Mouse (Mus musculus): ENCODE results near the gene St6galnac3. TPM values are rescaled to one million over a fixed set of nuclear protein-coding genes. Genes with fewer than 3 reads are reported as not detected.
"Not testable (repeated sequence)": the region's sequence is repeated elsewhere in the genome, so short reads cannot be mapped to it uniquely, and the experiment has no call there.

Gene St6galnac3
- total and polyA plus RNA-seq, 2 experiments from 2014 or later: 6.9 to 16.6 TPM

DNA sequence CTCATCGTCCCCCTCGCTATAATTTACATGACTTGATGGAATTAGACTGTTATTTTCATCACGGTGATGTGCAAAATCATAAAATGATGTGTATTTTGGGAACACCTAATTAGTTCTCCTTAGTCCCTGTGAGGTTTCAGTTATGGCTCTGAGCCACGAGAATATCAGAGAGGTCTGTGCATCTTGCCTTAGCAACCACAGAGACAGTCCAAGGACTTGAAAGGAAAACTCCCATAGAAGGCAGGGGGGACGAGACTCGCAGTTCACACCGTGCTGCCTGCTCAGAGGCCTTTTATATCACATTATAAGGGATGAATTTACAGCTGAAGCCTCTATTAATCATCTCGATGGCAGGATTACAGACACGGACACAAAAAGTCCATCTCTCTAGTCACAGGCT, 327.2 kb downstream of the St6galnac3 start:
- no peak for ATAC-seq
- no peak for TF ChIP-seq CTCF (IDR thresholded peaks at IDR 0.05; ENCODE audit: low read depth)
- Histone ChIP-seq H3K27ac (ENCODE audit: low read depth, low read length) (no peak overlapping the region), H3K4me1 (ENCODE audit: insufficient read depth) (0 out of 2 replicates have a peak, but pooled peaks cover 3% of the 10 kb centered on the region), H3K9me3 (ENCODE audit: low read length) (no peaks in the 10 kb centered on the region), H3K9ac (no peak overlapping the region), H3K36me3 (ENCODE audit: insufficient read depth) (no peaks in the 10 kb centered on the region), H3K4me2 (ENCODE audit: low read depth) (no peak overlapping the region), H3K4me3 (ENCODE audit: low read depth, low read length) (no peak overlapping the region), H3K27me3 (ENCODE audit: insufficient read depth, low read length) (no peaks in the 10 kb centered on the region)
- no peak for DNase-seq
- WGBS: 45% methylated on average over 9 of the region's 9 CpGs

DNA sequence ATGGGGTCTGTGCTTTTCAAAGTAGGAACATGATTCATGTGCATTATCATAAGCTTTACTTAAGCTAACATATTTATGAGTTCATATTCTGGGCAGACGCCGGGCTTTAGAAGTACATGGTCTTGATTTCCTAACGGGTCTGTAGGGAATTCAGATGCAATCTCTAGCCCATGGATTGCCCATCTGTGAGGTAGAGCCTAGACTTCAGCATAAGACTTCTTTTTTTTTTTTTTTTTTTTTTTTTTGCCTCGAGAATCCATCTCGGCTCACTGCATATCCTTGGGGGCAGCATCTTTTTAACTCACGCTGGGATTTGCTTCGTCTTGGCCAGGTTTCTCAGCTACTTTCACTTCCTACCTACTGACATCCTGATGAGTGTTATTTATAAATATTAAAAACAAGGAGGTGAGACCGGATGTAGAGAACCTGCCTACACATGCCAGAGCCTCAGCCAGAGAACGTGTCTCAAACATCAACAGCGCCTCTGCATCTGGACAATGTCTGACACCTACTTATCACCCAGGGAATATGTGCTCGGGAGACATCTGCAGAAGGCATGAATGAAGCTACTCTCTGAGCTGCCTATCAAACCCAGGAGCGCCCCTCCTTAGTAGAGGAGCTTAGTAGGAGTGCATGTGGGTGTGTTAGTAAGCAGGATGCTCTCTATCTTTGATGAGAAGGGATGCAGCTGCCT, 328.5 kb downstream of the St6galnac3 start:
- no peaks in the 10 kb centered on the region for H3K9me3 ChIP-seq (ENCODE audit: low read length)
- no peaks in the 10 kb centered on the region for H3K27me3 ChIP-seq (ENCODE audit: insufficient read depth, low read length)
- no peak for ATAC-seq
- no peak overlapping the region for H3K27ac ChIP-seq (ENCODE audit: low read depth, low read length)
- no peak overlapping the region for H3K4me3 ChIP-seq (ENCODE audit: low read depth, low read length)
- no peak for TF ChIP-seq CTCF (IDR thresholded peaks at IDR 0.05; ENCODE audit: low read depth)
- no peak for DNase-seq
- no peak overlapping the region for H3K9ac ChIP-seq
- H3K4me1 ChIP-seq (ENCODE audit: insufficient read depth): 0 out of 2 replicates have a peak, but pooled peaks cover 3% of the 10 kb centered on the region
- H3K4me2 ChIP-seq (ENCODE audit: low read depth): no peak overlapping the region
- WGBS: 70% methylated on average over 12 of the region's 12 CpGs
- no peaks in the 10 kb centered on the region for H3K36me3 ChIP-seq (ENCODE audit: insufficient read depth)

DNA sequence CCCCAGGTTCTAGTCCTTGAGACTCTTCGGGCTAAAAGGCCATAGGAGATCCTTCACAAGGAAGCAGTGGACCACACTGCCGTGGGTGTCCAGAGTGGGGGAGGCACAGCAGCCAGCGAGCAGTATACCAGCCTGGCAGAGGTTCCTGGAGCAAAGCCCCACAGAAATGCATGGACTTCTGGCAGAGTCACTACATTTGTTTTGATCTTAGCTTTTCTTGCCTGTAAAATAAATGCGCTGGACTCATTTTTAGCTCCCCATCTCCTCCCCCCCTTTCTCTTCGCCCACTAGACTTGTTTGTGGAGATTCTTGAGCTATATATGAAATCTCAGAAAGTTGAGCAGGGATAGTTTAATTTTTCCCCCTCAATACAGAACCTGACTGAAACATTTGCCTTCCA, 329.6 kb downstream of the St6galnac3 start:
- H3K9ac ChIP-seq: no peak overlapping the region
- 83% methylated on average over 5 of the region's 5 CpGs for WGBS
- 0 out of 2 replicates have a peak, but pooled peaks cover 3% of the 10 kb centered on the region for H3K4me1 ChIP-seq (ENCODE audit: insufficient read depth)
- H3K27ac ChIP-seq (ENCODE audit: low read depth, low read length): no peak overlapping the region
- no peak overlapping the region for H3K4me3 ChIP-seq (ENCODE audit: low read depth, low read length)
- H3K9me3 ChIP-seq (ENCODE audit: low read length): no peaks in the 10 kb centered on the region
- TF ChIP-seq CTCF (IDR thresholded peaks at IDR 0.05; ENCODE audit: low read depth): no peak
- ATAC-seq (no peak), DNase-seq (no peak)
- no peaks in the 10 kb centered on the region for H3K36me3 ChIP-seq (ENCODE audit: insufficient read depth)
- H3K4me2 ChIP-seq (ENCODE audit: low read depth): no peak overlapping the region
- no peaks in the 10 kb centered on the region for H3K27me3 ChIP-seq (ENCODE audit: insufficient read depth, low read length)

DNA sequence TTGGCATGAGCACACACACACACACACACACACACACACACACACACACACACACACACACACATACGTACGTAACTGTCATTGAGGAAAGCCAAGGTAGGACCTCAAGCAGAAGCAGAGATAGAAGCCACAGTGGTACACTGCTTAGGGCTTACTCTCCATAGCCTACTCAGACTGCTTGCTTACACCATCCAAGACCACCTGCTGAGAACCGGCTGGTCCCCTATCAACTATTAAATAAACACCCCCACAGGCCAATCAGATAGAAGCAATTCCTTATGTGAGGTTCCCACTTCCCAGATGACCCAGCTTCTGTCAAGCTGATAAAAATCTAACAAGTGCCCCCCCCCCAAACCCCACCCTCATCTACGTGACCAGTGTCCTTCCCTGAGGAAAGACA, 330.2 kb downstream of the St6galnac3 start:
- TF ChIP-seq CTCF (IDR thresholded peaks at IDR 0.05; ENCODE audit: low read depth): no peak
- H3K4me3 ChIP-seq (ENCODE audit: low read depth, low read length): no peak overlapping the region

DNA sequence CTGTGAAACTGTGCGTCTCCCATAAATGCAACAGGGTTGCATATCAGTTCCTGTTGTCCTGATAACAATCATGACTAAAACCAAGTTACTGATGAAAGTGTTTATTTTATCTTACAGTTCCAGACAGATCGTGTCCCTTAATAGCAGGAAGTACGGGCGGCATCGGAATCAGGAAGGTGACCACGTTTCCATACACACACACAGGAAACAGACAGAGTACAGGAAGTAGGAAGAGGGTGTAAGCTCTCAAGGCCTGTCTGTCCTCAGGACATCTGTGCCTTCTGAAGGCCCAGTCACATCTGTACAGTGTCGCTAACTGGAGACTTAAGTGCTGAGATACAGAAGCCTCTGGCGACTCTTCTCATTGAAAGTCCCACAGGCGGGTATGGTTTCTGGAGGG, 330.8 kb downstream of the St6galnac3 start:
- DNase-seq (no peak), ATAC-seq (no peak)
- TF ChIP-seq CTCF (IDR thresholded peaks at IDR 0.05; ENCODE audit: low read depth): no peak
- H3K27ac ChIP-seq (ENCODE audit: low read depth, low read length): no peak overlapping the region
- WGBS: 90% methylated on average over 9 of the region's 9 CpGs
- H3K9ac ChIP-seq: no peak overlapping the region
- no peaks in the 10 kb centered on the region for H3K36me3 ChIP-seq (ENCODE audit: insufficient read depth)
- H3K9me3 ChIP-seq (ENCODE audit: low read length): no peaks in the 10 kb centered on the region
- peaks cover 3% of the 10 kb centered on the region; the same call in 1 of the 2 replicates for H3K4me1 ChIP-seq (ENCODE audit: insufficient read depth)
- no peak overlapping the region for H3K4me3 ChIP-seq (ENCODE audit: low read depth, low read length)
- H3K27me3 ChIP-seq (ENCODE audit: insufficient read depth, low read length): no peaks in the 10 kb centered on the region
- no peak overlapping the region for H3K4me2 ChIP-seq (ENCODE audit: low read depth)

More for the DNA sequence above, 330.2 kb downstream of the St6galnac3 start:
- Histone ChIP-seq H3K9ac (no peak overlapping the region), H3K36me3 (ENCODE audit: insufficient read depth) (no peaks in the 10 kb centered on the region), H3K4me1 (ENCODE audit: insufficient read depth) (0 out of 2 replicates have a peak, but pooled peaks cover 3% of the 10 kb centered on the region), H3K27me3 (ENCODE audit: insufficient read depth, low read length) (no peaks in the 10 kb centered on the region), H3K4me2 (ENCODE audit: low read depth) (no peak overlapping the region), H3K9me3 (ENCODE audit: low read length) (no peaks in the 10 kb centered on the region), H3K27ac (ENCODE audit: low read depth, low read length) (no peak overlapping the region)
- DNase-seq (no peak), ATAC-seq (no peak)
- 89% methylated on average over 4 of the region's 4 CpGs for WGBS

DNA sequence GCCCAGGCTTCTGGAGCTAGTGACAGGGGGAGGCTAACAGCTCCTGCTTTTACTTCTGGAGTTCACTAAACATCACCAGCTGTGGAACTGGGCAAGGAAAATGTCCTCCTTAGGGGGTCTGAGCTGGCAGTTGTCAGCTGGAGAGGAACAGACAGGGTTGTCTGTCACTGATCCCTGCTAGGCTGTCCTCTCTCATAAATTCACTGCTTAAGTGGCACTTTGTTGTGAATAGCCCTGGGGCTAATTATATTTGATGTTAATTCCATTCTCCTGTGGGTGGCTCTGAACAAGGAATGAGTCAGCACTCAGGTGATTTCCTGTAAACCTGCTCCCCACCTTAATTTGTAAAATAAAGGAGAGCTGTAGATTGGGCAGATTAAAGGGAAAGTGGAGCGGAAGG, 333.5 kb downstream of the St6galnac3 start:
- WGBS: 79% methylated on average over 1 of the region's 1 CpGs
- not testable (repeated sequence) for H3K4me2 ChIP-seq (ENCODE audit: low read depth); H3K9me3 ChIP-seq (ENCODE audit: low read length); DNase-seq; H3K4me3 ChIP-seq (ENCODE audit: low read depth, low read length); H3K36me3 ChIP-seq (ENCODE audit: insufficient read depth); ATAC-seq; H3K27ac ChIP-seq (ENCODE audit: low read depth, low read length); H3K9ac ChIP-seq; H3K27me3 ChIP-seq (ENCODE audit: insufficient read depth, low read length); H3K4me1 ChIP-seq (ENCODE audit: insufficient read depth)

DNA sequence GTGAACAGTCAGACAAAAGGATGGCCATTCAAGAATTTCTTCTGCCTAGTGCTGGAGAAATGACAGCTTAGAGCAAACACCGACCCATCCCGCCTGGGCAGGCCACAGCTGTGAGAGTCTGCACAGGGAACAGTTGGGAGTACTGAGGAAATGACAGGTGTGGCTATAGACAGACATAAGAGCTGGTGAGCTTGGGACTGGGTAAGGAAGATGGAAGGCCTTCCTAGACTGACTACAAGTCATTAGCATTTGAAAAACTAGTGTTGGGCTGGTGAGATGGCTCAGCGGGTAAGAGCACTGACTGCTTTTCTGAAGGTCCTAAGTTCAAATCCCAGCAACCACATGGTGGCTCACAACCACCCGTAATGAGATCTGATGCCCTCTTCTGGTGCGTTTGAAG, 340.3 kb downstream of the St6galnac3 start:
- H3K9me3 ChIP-seq (ENCODE audit: low read length); H3K36me3 ChIP-seq (ENCODE audit: insufficient read depth); H3K4me2 ChIP-seq (ENCODE audit: low read depth); H3K9ac ChIP-seq; H3K27me3 ChIP-seq (ENCODE audit: insufficient read depth, low read length); DNase-seq; H3K4me3 ChIP-seq (ENCODE audit: low read depth, low read length); H3K4me1 ChIP-seq (ENCODE audit: insufficient read depth); H3K27ac ChIP-seq (ENCODE audit: low read depth, low read length); ATAC-seq: not testable (repeated sequence)
- WGBS: 89% methylated on average over 5 of the region's 5 CpGs
